8 mouse cellular contexts compared by ENCODE assay signal in the genomic region with DNA sequence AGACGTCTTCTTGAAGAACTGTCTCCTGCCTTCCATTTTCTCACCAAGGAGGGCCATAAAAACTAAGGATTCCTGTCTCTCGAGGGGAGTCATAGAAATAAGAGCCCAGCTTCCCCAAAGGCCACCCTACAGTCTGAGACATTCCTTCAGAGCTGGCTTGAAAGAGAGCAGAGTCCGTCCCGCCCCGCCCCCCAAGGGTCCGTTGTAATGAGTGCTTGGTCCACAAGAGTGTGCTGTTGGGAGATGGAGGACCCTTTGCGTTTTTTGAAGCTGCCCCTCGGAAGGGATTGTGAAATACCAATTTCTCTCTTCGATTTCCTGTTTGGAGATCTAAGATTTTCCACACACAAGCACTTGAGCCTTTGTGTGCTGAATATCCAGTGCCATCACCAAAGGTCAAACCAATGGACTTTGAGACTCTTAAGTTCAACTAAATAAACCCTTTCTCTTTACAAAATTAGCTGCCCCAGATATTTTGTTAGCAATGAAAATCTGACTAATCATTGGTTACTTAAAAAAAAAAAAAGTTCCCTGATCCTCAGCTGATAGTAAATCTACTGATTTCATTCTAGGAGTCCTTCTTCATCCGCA. TPM values are rescaled to one million over a fixed set of nuclear protein-coding genes. Genes with fewer than 3 reads are reported as not detected.
DNase-seq lines count a peak whose midpoint lies in the region; ATAC-seq lines count a peak whose summit lies in the region.
"Had no signal": no experiment of that assay in that cellular context is flagged by ENCODE, and none has a peak within 500 bp of the region (broad histone marks: within the 10 kb centered on the region; RNA-seq: fewer than 3 reads in every experiment).

No protein-coding gene starts in this region.

- peak; percentile 24 to 48 for DNase-seq in layer of hippocampus, postnatal 10 days (ENCODE audit: low spot score in 2 of 2)
- DNase-seq in layer of hippocampus, adult 18-20 months (ENCODE audit: low spot score in 2 of 2): no peak
- peak; percentile 74 for DNase-seq in embryonic facial prominence, embryonic 10.5 days (ENCODE audit: low spot score)
- DNase-seq in neural tube, embryonic 11.5 days (ENCODE audit: low spot score): peak; percentile 68
- DNase-seq in ovary, postnatal 36 days (ENCODE audit: low spot score): no peak
- no peak for DNase-seq in right cerebral cortex, postnatal 36 days (ENCODE audit: low spot score in 2 of 2)

- H3K9ac ChIP-seq in kidney, embryonic 16.5 days (replicated peaks; ENCODE audit: low read length): no peak overlapping the region
- H3K9ac ChIP-seq in neural tube, embryonic 11.5 days (ENCODE audit: low read length): no peak overlapping the region
- H3K9ac ChIP-seq: limb, embryonic 12.5 days had no signal

- ATAC-seq in kidney, embryonic 16.5 days (ENCODE audit: low FRiP score, low TSS enrichment): no peak
- peak; percentile 57; the same call in 1 of the 2 replicates for ATAC-seq in neural tube, embryonic 11.5 days (ENCODE audit: insufficient read depth, low FRiP score, low TSS enrichment)

- H3K27me3 ChIP-seq in embryonic facial prominence, embryonic 10.5 days (replicated peaks; ENCODE audit: low read depth, poor library complexity, severe bottlenecking): no peaks in the 10 kb centered on the region
- H3K27me3 ChIP-seq in kidney, embryonic 16.5 days (ENCODE audit: insufficient read depth, low read length): no peaks in the 10 kb centered on the region
- H3K27me3 ChIP-seq in neural tube, embryonic 11.5 days (ENCODE audit: control insufficient read depth, insufficient read depth, low read length): no peaks in the 10 kb centered on the region
- H3K27me3 ChIP-seq: limb, embryonic 12.5 days had no signal

- 0 out of 2 replicates have a peak, but pooled peaks cover 5% of the 10 kb centered on the region for H3K4me1 ChIP-seq in embryonic facial prominence, embryonic 10.5 days
- no peaks in the 10 kb centered on the region for H3K4me1 ChIP-seq in kidney, embryonic 16.5 days (ENCODE audit: insufficient read depth, low read length)
- no peaks in the 10 kb centered on the region for H3K4me1 ChIP-seq in neural tube, embryonic 11.5 days (ENCODE audit: control insufficient read depth, insufficient read depth, low read length)
- H3K4me1 ChIP-seq: limb, embryonic 12.5 days had no signal

- peak overlapping the region; percentile 32 for H3K4me2 ChIP-seq in kidney, embryonic 16.5 days (replicated peaks; ENCODE audit: low read depth, low read length)
- H3K4me2 ChIP-seq in neural tube, embryonic 11.5 days (ENCODE audit: low read depth): no peak overlapping the region
- H3K4me2 ChIP-seq: limb, embryonic 12.5 days had no signal

- no peak overlapping the region for H3K4me3 ChIP-seq in embryonic facial prominence, embryonic 10.5 days
- no peak overlapping the region for H3K4me3 ChIP-seq in kidney, embryonic 16.5 days (ENCODE audit: low read length)
- H3K4me3 ChIP-seq in neural tube, embryonic 11.5 days (ENCODE audit: low read depth, low read length): no peak overlapping the region
- H3K4me3 ChIP-seq: limb, embryonic 12.5 days had no signal

- 26% methylated on average over 10 of the region's 10 CpGs for WGBS in embryonic facial prominence, embryonic 10.5 days
- 33% methylated on average over 10 of the region's 10 CpGs for WGBS in kidney, embryonic 16.5 days
- WGBS in neural tube, embryonic 11.5 days: 28% methylated on average over 10 of the region's 10 CpGs

- no peaks in the 10 kb centered on the region for H3K36me3 ChIP-seq in embryonic facial prominence, embryonic 10.5 days (replicated peaks)
- H3K36me3 ChIP-seq in kidney, embryonic 16.5 days (ENCODE audit: insufficient read depth, low read length): no peaks in the 10 kb centered on the region
- no peaks in the 10 kb centered on the region for H3K36me3 ChIP-seq in neural tube, embryonic 11.5 days (ENCODE audit: control insufficient read depth, insufficient read depth, low read length)
- H3K36me3 ChIP-seq: limb, embryonic 12.5 days had no signal

- H3K9me3 ChIP-seq in embryonic facial prominence, embryonic 10.5 days: no peaks in the 10 kb centered on the region
- H3K9me3 ChIP-seq in kidney, embryonic 16.5 days (ENCODE audit: low read length): no peaks in the 10 kb centered on the region
- no peaks in the 10 kb centered on the region for H3K9me3 ChIP-seq in neural tube, embryonic 11.5 days (ENCODE audit: control insufficient read depth, low read length)
- H3K9me3 ChIP-seq: limb, embryonic 12.5 days had no signal

- H3K27ac ChIP-seq in embryonic facial prominence, embryonic 10.5 days (replicated peaks): no peak overlapping the region
- H3K27ac ChIP-seq in kidney, embryonic 16.5 days (ENCODE audit: low read length): no peak overlapping the region
- H3K27ac ChIP-seq in neural tube, embryonic 11.5 days (ENCODE audit: low read depth, low read length): no peak overlapping the region
- H3K27ac ChIP-seq: limb, embryonic 12.5 days had no signal

RNA-seq across cellular contexts. Expression of a gene that starts 2.8 kb away (rescaled TPM):
- total RNA-seq in layer of hippocampus, postnatal 10 days (2021): 10 to 100 TPM in 1 of 2 experiments, 1 to 10 TPM in 1; 7.6 to 12.8 TPM
- total RNA-seq in layer of hippocampus, adult 18-20 months (2021): 10 to 100 TPM in 1 of 2 experiments, 1 to 10 TPM in 1; 7.2 to 12.3 TPM
- 0.20 TPM in 1 of 2 replicates, not detected in the other for polyA plus RNA-seq in embryonic facial prominence, embryonic 10.5 days (2016; fragmentation: Nextera tagmentation; extraction: Ambion mirVana)
- 0.26 and 0.32 TPM in 2 replicates for polyA plus RNA-seq in kidney, embryonic 16.5 days (2015; fragmentation: Nextera tagmentation; extraction: Ambion mirVana)
- polyA plus RNA-seq in neural tube, embryonic 11.5 days (2014; fragmentation: Nextera tagmentation; extraction: Ambion mirVana): not detected in 2 replicates
- polyA plus RNA-seq: limb, embryonic 12.5 days had no signal

RNA-seq across cellular contexts. Expression of a gene that starts 39.2 kb away (rescaled TPM):
- total RNA-seq in layer of hippocampus, postnatal 10 days (2021): not detected
- not detected for total RNA-seq in layer of hippocampus, adult 18-20 months (2021)
- polyA plus RNA-seq in embryonic facial prominence, embryonic 10.5 days (2016; fragmentation: Nextera tagmentation; extraction: Ambion mirVana): not detected in 2 replicates
- polyA plus RNA-seq in kidney, embryonic 16.5 days (2015; fragmentation: Nextera tagmentation; extraction: Ambion mirVana): not detected in 2 replicates
- polyA plus RNA-seq in neural tube, embryonic 11.5 days (2014; fragmentation: Nextera tagmentation; extraction: Ambion mirVana): not detected in 2 replicates
- polyA plus RNA-seq: limb, embryonic 12.5 days had no signal

RNA-seq across cellular contexts. Expression of a gene that starts 57.6 kb away (rescaled TPM):
- total RNA-seq in layer of hippocampus, postnatal 10 days (2021): not detected
- total RNA-seq in layer of hippocampus, adult 18-20 months (2021): not detected
- polyA plus RNA-seq in embryonic facial prominence, embryonic 10.5 days (2016; fragmentation: Nextera tagmentation; extraction: Ambion mirVana): not detected in 2 replicates
- 0.86 and 1.4 TPM in 2 replicates for polyA plus RNA-seq in kidney, embryonic 16.5 days (2015; fragmentation: Nextera tagmentation; extraction: Ambion mirVana)
- not detected in 2 replicates for polyA plus RNA-seq in neural tube, embryonic 11.5 days (2014; fragmentation: Nextera tagmentation; extraction: Ambion mirVana)
- polyA plus RNA-seq: limb, embryonic 12.5 days had no signal

Comparison
In these comparisons a context has a peak if more than half of its experiments do, and no peak if none do; other contexts are left out.
1. DNase-seq: peak in layer of hippocampus, postnatal 10 days (2 of 2), embryonic facial prominence, embryonic 10.5 days (single experiment) and neural tube, embryonic 11.5 days (single experiment); none in layer of hippocampus, adult 18-20 months (0 of 2), ovary, postnatal 36 days (single experiment) and right cerebral cortex, postnatal 36 days (0 of 2).